Mouse (Mus musculus) midbrain, embryonic 13.5 days (tissue): ENCODE measurements at regions not wholly inside any gene's neighbourhood (a gene's known extent, or its start where the extent isn't known, plus 50 kb on each side); places are given as distances from the start of the nearest gene placed in this dataset.
A peak's percentile ranks its signal among the peaks of the same experiment; 100 is the strongest.

Experiments
- ATAC-seq: fragments of 200-750 bp; cut with Nextera tagmentation; 2 replicates; pipeline ENCODE4 v1.8.0; 2017; ENCODE audit warnings: mild to moderate bottlenecking, moderate TSS enrichment, moderate library complexity
- H3K27ac ChIP-seq: fragments of 300-500 bp; sonication (generic); 2 replicates; pipeline ENCODE4 v1.5.1; 2015; ENCODE audit warnings: inconsistent platforms, mild to moderate bottlenecking, moderate library complexity
- H3K27me3 ChIP-seq: fragments of 300-500 bp; sonication (generic); 2 replicates; pipeline ENCODE4 v1.6.1; 2015; ENCODE audit warnings: mild to moderate bottlenecking, inconsistent platforms
- H3K36me3 ChIP-seq: fragments of 300-500 bp; sonication (generic); 2 replicates; pipeline ENCODE4 v1.6.1; 2015; ENCODE audit warnings: mild to moderate bottlenecking, inconsistent platforms
- H3K4me1 ChIP-seq: fragments of 300-500 bp; sonication (generic); replicated peaks from 2 replicates; pipeline ENCODE4 v1.6.1; 2015; ENCODE audit warnings: inconsistent platforms
- H3K4me2 ChIP-seq: fragments of 300-500 bp; sonication (generic); replicated peaks from 2 replicates; pipeline ENCODE4 v1.6.1; 2015; ENCODE audit warnings: moderate library complexity, mild to moderate bottlenecking, inconsistent platforms
- H3K4me3 ChIP-seq: fragments of 300-500 bp; sonication (generic); replicated peaks from 2 replicates; pipeline ENCODE4 v1.5.1; 2015; ENCODE audit warnings: mild to moderate bottlenecking, inconsistent platforms
- H3K9ac ChIP-seq: fragments of 300-500 bp; sonication (generic); replicated peaks from 2 replicates; pipeline ENCODE4 v1.6.1; 2015; ENCODE audit warnings: mild to moderate bottlenecking, inconsistent platforms
- H3K9me3 ChIP-seq: fragments of 300-500 bp; sonication (generic); 2 replicates; pipeline ENCODE4 v1.6.1; 2016; ENCODE audit warnings: mild to moderate bottlenecking, inconsistent platforms
- whole genome bisulfite sequencing: fragments of 180-500 bp; shearing (Covaris S2); methylation state at CpG from one replicate; pipeline ENCODE4 v1.1.7; 2015; 5-methylcytosine and 5-hydroxymethylcytosine counted together

- peak overlapping the region; percentile 88 for H3K27ac ChIP-seq
- no peaks in the 10 kb centered on the region for H3K27me3 ChIP-seq
- WGBS: 4% methylated on average over 9 of the region's 9 CpGs
- H3K4me2 ChIP-seq: peak overlapping the region; percentile 65
- H3K9me3 ChIP-seq: no peaks in the 10 kb centered on the region
- H3K36me3 ChIP-seq: no peaks in the 10 kb centered on the region
- H3K4me3 ChIP-seq: no peak overlapping the region
- H3K4me1 ChIP-seq: peaks cover 58% of the 10 kb centered on the region
- no peak for ATAC-seq
- no peak overlapping the region for H3K9ac ChIP-seq
Observed at GRCm38 (mm10) chr17:9763110-9763509, 93.6 kb upstream of the Pabpc6 start.

GRCm38 (mm10) chr17:9762436-9762835 is 92.9 kb upstream of the Pabpc6 start:
- Histone ChIP-seq H3K4me1 (peaks cover 58% of the 10 kb centered on the region), H3K4me3 (no peak overlapping the region), H3K4me2 (no peak overlapping the region), H3K27ac (peak overlapping the region; percentile 88), H3K9me3 (no peaks in the 10 kb centered on the region), H3K9ac (no peak overlapping the region), H3K36me3 (no peaks in the 10 kb centered on the region), H3K27me3 (no peaks in the 10 kb centered on the region)
- ATAC-seq: no peak
- 14% methylated on average over 7 of the region's 7 CpGs for WGBS

GRCm38 (mm10) chr17:9760706-9761059 is 91.2 kb upstream of the Pabpc6 start:
- H3K36me3 ChIP-seq: no peaks in the 10 kb centered on the region
- H3K4me1 ChIP-seq: peaks cover 51% of the 10 kb centered on the region
- WGBS: 85% methylated on average over 2 of the region's 2 CpGs
- no peak overlapping the region for H3K27ac ChIP-seq
- no peaks in the 10 kb centered on the region for H3K9me3 ChIP-seq
- no peak overlapping the region for H3K9ac ChIP-seq
- no peak overlapping the region for H3K4me3 ChIP-seq
- H3K27me3 ChIP-seq: no peaks in the 10 kb centered on the region
- no peak for ATAC-seq
- no peak overlapping the region for H3K4me2 ChIP-seq

GRCm38 (mm10) chr17:9760026-9760705 is 90.6 kb upstream of the Pabpc6 start:
- Histone ChIP-seq H3K36me3 (no peaks in the 10 kb centered on the region), H3K27ac (peak overlapping the region; percentile 62; the same call in 1 of the 2 replicates), H3K4me1 (peaks cover 46% of the 10 kb centered on the region), H3K4me2 (0 out of 2 replicates have a peak overlapping the region, but pooled peaks have one; percentile 22), H3K9ac (no peak overlapping the region), H3K4me3 (no peak overlapping the region), H3K9me3 (no peaks in the 10 kb centered on the region), H3K27me3 (no peaks in the 10 kb centered on the region)
- no peak for ATAC-seq
- WGBS: 41% methylated on average over 8 of the region's 8 CpGs

- no peaks in the 10 kb centered on the region for H3K27me3 ChIP-seq
- WGBS: 7% methylated on average over 7 of the region's 7 CpGs
- peak overlapping the region; percentile 62 for H3K27ac ChIP-seq
- H3K4me3 ChIP-seq: no peak overlapping the region
- H3K9ac ChIP-seq: no peak overlapping the region
- no peaks in the 10 kb centered on the region for H3K36me3 ChIP-seq
- no peaks in the 10 kb centered on the region for H3K9me3 ChIP-seq
- H3K4me2 ChIP-seq: 0 out of 2 replicates have a peak overlapping the region, but pooled peaks have one; percentile 22
- peaks cover 40% of the 10 kb centered on the region for H3K4me1 ChIP-seq
- ATAC-seq: no peak
Observed at GRCm38 (mm10) chr17:9759421-9759852, 89.9 kb upstream of the Pabpc6 start.

GRCm38 (mm10) chr17:9757725-9758251 is 88.3 kb upstream of the Pabpc6 start:
- ATAC-seq: no peak
- Histone ChIP-seq H3K9ac (no peak overlapping the region), H3K4me3 (no peak overlapping the region), H3K9me3 (no peaks in the 10 kb centered on the region), H3K36me3 (no peaks in the 10 kb centered on the region), H3K27ac (no peak overlapping the region), H3K4me1 (peaks cover 25% of the 10 kb centered on the region), H3K4me2 (no peak overlapping the region), H3K27me3 (no peaks in the 10 kb centered on the region)
- 97% methylated on average over 4 of the region's 4 CpGs for WGBS

GRCm38 (mm10) chr17:9756675-9757074 is 87.2 kb upstream of the Pabpc6 start:
- H3K27ac ChIP-seq: 0 out of 2 replicates have a peak overlapping the region, but pooled peaks have one; percentile 3
- H3K4me1 ChIP-seq: peaks cover 17% of the 10 kb centered on the region

GRCm38 (mm10) chr17:9756196-9756595 is 86.7 kb upstream of the Pabpc6 start:
- Histone ChIP-seq H3K9me3 (no peaks in the 10 kb centered on the region), H3K9ac (no peak overlapping the region), H3K27ac (no peak overlapping the region), H3K4me2 (no peak overlapping the region), H3K36me3 (no peaks in the 10 kb centered on the region), H3K4me3 (no peak overlapping the region), H3K4me1 (peaks cover 21% of the 10 kb centered on the region), H3K27me3 (no peaks in the 10 kb centered on the region)
- no peak for ATAC-seq
- WGBS: 61% methylated on average over 3 of the region's 3 CpGs

More at GRCm38 (mm10) chr17:9756675-9757074, 87.2 kb upstream of the Pabpc6 start:
- H3K4me2 ChIP-seq: no peak overlapping the region
- no peaks in the 10 kb centered on the region for H3K27me3 ChIP-seq
- H3K4me3 ChIP-seq: no peak overlapping the region
- no peak overlapping the region for H3K9ac ChIP-seq
- H3K9me3 ChIP-seq: no peaks in the 10 kb centered on the region
- whole genome bisulfite sequencing: 77% methylated on average over 12 of the region's 12 CpGs
- ATAC-seq: no peak
- no peaks in the 10 kb centered on the region for H3K36me3 ChIP-seq

- Histone ChIP-seq H3K4me3 (no peak overlapping the region), H3K4me1 (peaks cover 20% of the 10 kb centered on the region), H3K4me2 (no peak overlapping the region), H3K9me3 (no peaks in the 10 kb centered on the region), H3K9ac (no peak overlapping the region), H3K27ac (no peak overlapping the region), H3K36me3 (no peaks in the 10 kb centered on the region), H3K27me3 (no peaks in the 10 kb centered on the region)
- no peak for ATAC-seq
- 81% methylated on average over 4 of the region's 4 CpGs for WGBS
Observed at GRCm38 (mm10) chr17:9755576-9755975, 86.1 kb upstream of the Pabpc6 start.

GRCm38 (mm10) chr17:9754884-9755405 is 85.4 kb upstream of the Pabpc6 start:
- H3K36me3 ChIP-seq: no peaks in the 10 kb centered on the region
- H3K27ac ChIP-seq: no peak overlapping the region
- peaks cover 13% of the 10 kb centered on the region for H3K4me1 ChIP-seq
- WGBS: 91% methylated on average over 2 of the region's 2 CpGs
- H3K9me3 ChIP-seq: no peaks in the 10 kb centered on the region
- H3K27me3 ChIP-seq: no peaks in the 10 kb centered on the region
- H3K9ac ChIP-seq: no peak overlapping the region
- no peak overlapping the region for H3K4me3 ChIP-seq
- H3K4me2 ChIP-seq: no peak overlapping the region
- ATAC-seq: no peak

- WGBS: 85% methylated on average over 4 of the region's 4 CpGs
- peaks cover 7% of the 10 kb centered on the region; the same call in 1 of the 2 replicates for H3K4me1 ChIP-seq
Observed at GRCm38 (mm10) chr17:9752848-9753247, 83.3 kb upstream of the Pabpc6 start.

GRCm38 (mm10) chr17:9751348-9752170 is 82.0 kb upstream of the Pabpc6 start:
- Histone ChIP-seq H3K36me3 (no peaks in the 10 kb centered on the region), H3K4me2 (no peak overlapping the region), H3K9me3 (no peaks in the 10 kb centered on the region), H3K4me1 (peaks cover 7% of the 10 kb centered on the region; the same call in 1 of the 2 replicates), H3K27me3 (no peaks in the 10 kb centered on the region), H3K4me3 (no peak overlapping the region), H3K9ac (no peak overlapping the region), H3K27ac (peak overlapping the region; percentile 4; the same call in 1 of the 2 replicates)
- WGBS: 51% methylated on average over 13 of the region's 13 CpGs
- ATAC-seq: 0 out of 2 replicates have a peak, but pooled peaks have one; percentile 30

More at GRCm38 (mm10) chr17:9752848-9753247, 83.3 kb upstream of the Pabpc6 start:
- H3K9ac ChIP-seq: no peak overlapping the region
- no peak overlapping the region for H3K4me2 ChIP-seq
- H3K27me3 ChIP-seq: no peaks in the 10 kb centered on the region
- ATAC-seq: no peak
- H3K9me3 ChIP-seq: no peaks in the 10 kb centered on the region
- H3K36me3 ChIP-seq: no peaks in the 10 kb centered on the region
- H3K4me3 ChIP-seq: no peak overlapping the region
- H3K27ac ChIP-seq: no peak overlapping the region
